Mouse (Mus musculus) layer of hippocampus, postnatal 36 days (tissue): Measurements from ENCODE around the gene Sebox. TPM values are rescaled to one million over a fixed set of nuclear protein-coding genes. Genes with fewer than 3 reads are reported as not detected.

Experiments used
- DNase-seq, 2 experiments: peaks; one replicate each; pipeline ENCODE4 v3.0.0; 2022
- total RNA-seq, 2 experiments: library from RNA; stranded (reverse); gene quantifications; 2 replicates each; pipeline ENCODE4 v1.2.3; 2021

The Sebox gene
- 1 to 10 TPM; 4.5 to 4.9 TPM for total RNA-seq

- peak; percentile 47 to 69 for DNase-seq
Observed at GRCm38 (mm10) chr11:78502909-78503650, at the start of gene Sebox. Gene Sebox, plus strand, starts transcription at chr11:78503447.

GRCm38 (mm10) chr11:78453675-78454074 is 49.6 kb upstream of the Sebox start:
- DNase-seq, result peak in 1 of 2 experiments; percentile 43

- DNase-seq, result no peak
Observed at GRCm38 (mm10) chr11:78454276-78454675, 49.0 kb upstream of the Sebox start.

DNA sequence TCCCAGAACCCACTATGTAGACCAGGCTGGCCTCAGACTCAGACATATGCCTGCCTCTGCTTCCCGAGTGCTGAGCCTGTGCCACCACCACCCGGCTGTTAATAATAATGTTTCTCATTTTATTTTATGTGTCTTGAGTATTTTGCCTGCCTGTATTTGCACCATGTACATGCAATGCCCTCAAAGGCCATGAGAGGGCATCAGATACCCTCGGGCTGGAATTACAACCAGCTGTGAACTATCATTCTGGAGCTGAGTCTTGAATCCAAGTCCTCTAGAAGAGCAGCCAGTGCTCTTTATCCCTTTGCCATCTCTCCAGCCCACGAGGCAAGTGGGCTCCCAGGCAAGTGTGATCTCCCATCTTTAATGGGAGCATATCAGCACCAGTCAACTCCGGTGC is 47.9 kb upstream of the Sebox start:
- DNase-seq, result no peak

DNA sequence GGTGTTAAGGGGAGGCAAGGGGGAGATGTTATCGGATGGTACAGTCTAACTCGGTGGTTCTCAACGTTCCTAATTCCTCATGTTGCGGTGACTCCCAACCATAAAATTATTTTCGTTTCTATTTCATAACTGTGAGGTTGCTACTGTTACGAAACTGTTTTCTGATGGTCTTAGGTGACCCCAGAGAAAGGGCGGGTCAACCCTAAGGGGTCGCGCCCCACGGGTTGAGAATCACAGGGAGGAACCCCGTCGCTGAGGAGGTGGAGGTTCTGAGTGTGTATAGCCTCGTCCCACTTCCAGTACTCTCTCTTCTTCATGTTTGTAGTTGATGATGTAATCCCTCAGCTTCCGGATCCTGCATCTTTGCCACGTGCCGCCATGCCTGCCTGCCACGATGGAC is 44.5 kb upstream of the Sebox start:
- no peak for DNase-seq

GRCm38 (mm10) chr11:78461894-78462293 is 41.4 kb upstream of the Sebox start:
- DNase-seq, result no peak

DNA sequence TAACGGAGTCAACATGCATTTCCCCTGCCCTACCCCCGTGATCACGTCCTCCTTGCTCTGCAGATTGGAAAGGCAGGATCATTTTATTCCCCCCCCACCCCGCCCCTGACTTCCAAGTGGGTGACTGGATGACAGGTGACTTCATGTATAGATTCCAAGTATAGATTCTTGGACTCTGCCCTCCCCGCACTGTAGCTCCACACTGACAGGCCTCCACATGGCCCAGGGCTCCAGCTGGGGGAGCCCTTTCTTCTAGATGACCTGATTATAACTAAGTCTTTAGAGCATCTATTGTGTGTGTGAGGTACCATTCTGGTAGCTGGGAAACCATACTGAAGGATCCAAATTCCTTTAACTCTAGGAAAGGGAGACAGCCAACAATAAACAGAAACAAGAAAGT is 40.6 kb upstream of the Sebox start:
- no peak for DNase-seq

DNA sequence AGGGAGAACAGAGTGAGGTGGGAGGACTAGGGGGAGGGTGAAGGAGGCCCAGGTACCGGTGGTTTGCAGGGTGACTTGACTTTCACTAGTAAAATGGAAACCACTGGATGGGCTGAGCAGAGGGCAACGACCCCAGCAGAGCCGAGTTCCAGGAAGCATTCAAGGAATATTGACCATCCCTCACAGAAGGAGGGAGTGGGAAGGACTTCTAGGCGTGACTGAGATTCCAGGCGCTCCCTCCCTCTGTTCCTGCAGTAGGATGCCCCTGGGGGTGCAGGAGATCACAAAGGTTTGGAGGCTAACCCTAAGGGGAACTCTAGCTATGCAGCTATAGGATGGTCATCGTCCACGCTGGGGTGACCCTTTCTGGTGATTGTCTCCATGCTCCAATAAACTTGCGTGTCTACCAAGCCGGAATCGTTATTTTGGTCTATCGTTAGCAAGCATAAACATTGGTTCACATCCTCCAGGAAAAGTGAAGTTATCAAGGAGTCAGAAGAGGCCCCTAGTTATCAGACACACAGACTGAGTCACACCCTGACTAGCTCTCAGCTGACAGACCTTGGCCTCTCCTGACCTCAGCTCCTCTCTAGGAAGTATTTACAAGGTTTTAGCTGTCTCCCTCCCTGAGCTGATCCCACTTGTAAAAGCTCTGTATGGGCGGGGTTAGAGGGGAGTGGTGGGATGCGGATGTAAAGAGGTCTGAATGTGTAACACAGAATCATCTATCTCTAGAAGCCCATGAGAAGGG is 39.8 kb upstream of the Sebox start:
- no peak for DNase-seq

DNA sequence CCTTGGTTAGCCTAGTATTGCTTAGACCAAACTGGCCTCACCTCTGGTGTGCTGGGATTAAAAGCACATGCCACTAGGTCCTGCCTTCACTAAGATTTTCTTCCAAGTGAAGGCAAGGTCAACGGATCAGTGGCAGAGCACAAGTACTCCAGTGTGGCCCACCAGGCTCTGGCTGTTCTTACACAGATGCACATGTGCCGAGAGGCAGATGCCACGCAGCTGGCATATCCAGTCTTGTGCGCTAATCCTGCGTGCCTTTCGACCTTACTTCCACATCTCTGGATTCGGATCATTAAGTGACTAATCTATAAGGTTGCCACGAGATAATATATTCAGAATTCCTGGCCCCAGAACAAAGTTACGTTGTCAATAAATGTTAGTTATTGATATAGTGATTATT is 38.1 kb upstream of the Sebox start:
- no peak for DNase-seq

- DNase-seq, result peak; percentile 73 to 74
Observed at GRCm38 (mm10) chr11:78465568-78466180, 37.6 kb upstream of the Sebox start, which contains the start of gene Slc46a1. Gene Slc46a1, plus strand, starts transcription at chr11:78465697.

- DNase-seq, result no peak
Observed at GRCm38 (mm10) chr11:78466242-78466912, 36.9 kb upstream of the Sebox start.

DNA sequence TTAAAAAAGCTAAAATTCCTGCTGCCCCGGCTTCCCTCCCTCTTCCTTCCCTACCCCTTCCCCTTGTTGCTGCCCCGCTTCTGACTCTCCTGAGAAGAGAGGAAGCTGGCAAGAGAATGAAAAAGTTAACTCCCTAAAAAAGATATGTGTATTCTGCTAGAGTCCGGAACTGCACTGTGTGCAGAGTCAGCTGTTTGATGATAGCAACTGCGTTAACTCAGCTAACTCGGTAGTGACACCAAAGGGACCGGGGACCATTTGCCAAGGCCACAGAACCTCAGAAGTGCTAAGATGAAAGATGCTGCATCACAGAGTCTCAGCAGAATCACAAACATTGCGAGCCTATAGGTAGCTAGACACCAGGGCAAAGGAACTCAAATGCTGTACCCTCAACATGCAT is 35.7 kb upstream of the Sebox start:
- no peak for DNase-seq

DNA sequence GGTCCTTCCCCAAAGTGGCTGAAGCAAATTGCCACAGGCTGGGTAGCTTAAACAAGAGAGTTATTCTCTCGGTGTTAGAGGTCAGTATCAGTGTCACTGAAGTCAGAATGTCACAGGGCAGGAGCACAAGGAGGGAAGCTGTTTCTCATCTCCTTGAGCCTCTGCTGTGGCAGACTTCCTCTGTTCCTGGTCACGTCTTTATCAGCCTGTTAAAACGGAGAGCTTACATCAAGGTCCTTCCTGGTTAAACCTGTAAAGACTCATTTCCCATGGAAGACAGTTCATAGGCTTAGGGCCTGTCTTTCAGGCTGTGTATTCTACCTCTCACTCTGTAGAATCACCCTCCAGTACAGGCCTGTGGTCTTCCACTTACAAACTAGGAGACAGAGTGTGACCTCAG is 35.3 kb upstream of the Sebox start:
- no peak for DNase-seq

DNA sequence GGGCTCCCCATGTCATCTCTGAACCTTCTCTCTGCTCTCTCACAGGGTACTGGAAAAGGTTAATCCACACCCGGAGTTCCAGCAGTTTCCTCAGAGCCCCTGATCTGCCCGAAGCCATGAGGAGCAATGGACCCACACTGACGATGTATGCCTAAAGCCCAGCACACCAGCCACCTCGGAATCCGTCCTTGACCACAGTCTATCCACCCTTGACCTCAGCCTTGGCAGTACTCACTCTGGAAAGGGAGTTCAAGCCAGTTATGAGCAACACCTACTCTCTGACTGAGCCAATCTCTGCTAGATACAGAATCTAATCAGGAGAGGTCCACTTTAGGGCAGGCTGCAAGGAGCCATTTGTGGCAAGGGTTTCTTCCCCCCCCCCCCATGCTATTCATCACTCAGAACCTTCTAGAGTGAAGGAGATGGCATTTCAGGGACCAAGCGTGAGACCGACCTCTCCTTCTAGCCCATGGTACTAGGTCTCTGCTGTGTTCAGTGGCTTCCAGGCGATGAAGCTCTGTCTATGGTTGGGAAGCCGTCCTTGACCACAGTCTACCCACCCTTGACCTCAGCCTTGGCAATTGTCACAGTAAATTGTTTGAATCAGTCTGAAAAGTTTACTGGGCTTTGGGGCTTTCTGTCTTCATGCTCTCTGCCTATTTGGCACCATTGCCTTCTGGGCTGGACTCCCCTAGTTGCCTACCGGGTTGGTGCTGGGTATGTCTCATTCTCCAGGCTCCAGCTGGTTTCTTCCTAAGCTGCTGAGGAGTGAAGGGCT is 31.7 kb upstream of the Sebox start:
- no peak for DNase-seq

DNA sequence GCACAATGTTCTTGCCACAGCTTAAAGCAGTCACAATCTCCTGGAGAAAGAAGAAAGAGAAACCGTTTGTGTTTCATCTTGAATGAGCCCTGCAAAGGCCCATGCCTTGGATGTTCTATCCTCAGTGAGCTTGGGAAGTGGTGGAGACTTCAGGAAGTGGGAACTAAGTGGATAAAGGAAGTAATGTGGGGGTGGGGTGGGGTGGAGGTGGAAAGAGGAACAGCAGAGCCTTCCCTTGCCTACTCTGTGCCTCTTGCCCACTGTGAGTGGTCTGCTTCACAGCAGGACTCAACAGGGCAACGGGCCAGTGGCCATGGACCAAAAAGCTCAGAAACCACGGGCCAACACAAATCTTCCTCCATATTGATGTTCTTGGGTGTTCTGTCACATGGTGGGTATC is 28.0 kb upstream of the Sebox start:
- DNase-seq, result no peak

GRCm38 (mm10) chr11:78483639-78484038 is 19.6 kb upstream of the Sebox start:
- no peak for DNase-seq

GRCm38 (mm10) chr11:78488168-78488567 is 15.1 kb upstream of the Sebox start:
- peak; percentile 75 to 77 for DNase-seq

DNA sequence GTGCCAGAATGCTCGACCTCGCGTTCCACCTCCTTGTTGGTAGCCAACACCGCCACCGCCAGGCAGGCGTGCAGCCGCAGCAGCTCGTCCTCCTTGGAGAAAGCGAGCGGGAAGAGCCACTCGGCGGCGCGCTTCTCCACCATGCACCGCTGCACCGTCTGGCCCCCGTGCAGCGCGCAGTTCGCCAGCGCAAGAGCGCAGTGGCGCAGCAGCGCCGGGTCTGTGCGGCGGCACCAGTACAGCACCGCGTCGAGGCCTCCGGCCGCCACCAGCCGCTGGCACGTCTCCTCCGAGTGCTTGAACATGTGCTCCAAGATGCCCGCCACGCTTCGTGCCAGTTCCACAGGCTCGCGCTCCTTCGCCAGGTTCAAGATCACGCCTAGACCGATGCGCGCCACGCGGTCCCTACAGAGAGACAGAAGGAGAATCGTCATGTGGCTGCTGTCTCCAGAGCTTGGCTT is 12.4 kb upstream of the Sebox start:
- peak; percentile 49 to 58 for DNase-seq

GRCm38 (mm10) chr11:78495904-78496303 is 7.3 kb upstream of the Sebox start:
- no peak for DNase-seq

DNA sequence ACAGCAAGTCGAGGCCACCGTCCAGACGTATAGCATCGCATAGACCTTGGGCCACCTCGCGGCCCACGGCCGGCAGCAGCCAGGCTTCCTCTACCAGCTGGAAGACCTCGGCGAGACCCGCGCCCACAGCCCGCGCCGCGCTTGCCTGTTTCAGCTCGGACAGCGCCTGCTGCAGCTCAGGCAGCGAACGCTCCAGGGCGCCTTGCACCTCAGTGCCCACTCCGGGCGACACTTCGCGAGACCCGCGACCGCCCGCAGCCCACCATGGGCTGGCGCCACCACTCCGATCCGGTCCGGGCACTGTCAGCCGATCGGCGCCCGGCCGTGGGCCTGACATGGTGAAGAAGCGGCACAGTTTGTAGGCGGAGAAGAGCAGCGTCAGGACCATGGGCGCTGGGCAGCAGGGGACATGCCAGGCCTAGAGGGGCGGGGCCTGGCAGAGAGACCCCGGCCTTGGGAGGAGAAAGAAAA is 6.1 kb upstream of the Sebox start:
- DNase-seq, result peak; percentile 37 to 60
